9 mouse cellular contexts compared by ENCODE assay signal in the genomic region with DNA sequence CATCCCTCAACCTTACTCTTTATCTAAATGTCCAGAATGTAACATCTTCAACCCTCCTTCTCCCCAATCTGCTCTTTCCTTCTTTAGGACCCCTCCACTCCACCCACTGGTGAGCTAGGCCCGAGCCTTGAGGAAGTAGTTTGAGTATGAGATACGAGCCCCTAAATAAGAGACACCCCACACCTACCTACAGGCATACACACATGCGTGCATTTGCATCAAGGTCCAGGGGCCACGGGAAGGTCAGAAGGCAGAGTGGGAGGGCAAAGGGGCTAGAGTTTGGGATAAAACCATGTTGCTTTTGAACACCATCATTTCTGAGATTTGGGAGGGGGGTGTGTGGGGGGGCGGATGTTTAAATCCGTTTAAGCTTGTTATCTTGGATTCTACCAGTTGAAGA. TPM values are rescaled to one million over a fixed set of nuclear protein-coding genes. Genes with fewer than 3 reads are reported as not detected.
A peak's percentile ranks its signal among the peaks of the same experiment; 100 is the strongest.
DNase-seq lines count a peak whose midpoint lies in the region; ATAC-seq lines count a peak whose summit lies in the region.
"Had no signal": no experiment of that assay in that cellular context is flagged by ENCODE, and none has a peak within 500 bp of the region (broad histone marks: within the 10 kb centered on the region; RNA-seq: fewer than 3 reads in every experiment).

No protein-coding gene starts in this region.

- peak overlapping the region; percentile 88 for H3K4me2 ChIP-seq in kidney, embryonic 14.5 days (replicated peaks; ENCODE audit: low read depth, low read length)
- H3K4me2 ChIP-seq in hindbrain, embryonic 16.5 days (ENCODE audit: low read length) = peak overlapping the region; percentile 97

- no peak for ATAC-seq in kidney, embryonic 14.5 days (ENCODE audit: low FRiP score, low TSS enrichment)
- ATAC-seq in hindbrain, embryonic 16.5 days = no peak

- H3K9me3 ChIP-seq in kidney, embryonic 14.5 days (ENCODE audit: control insufficient read depth, low read length) = no peaks in the 10 kb centered on the region
- H3K9me3 ChIP-seq in embryonic facial prominence, embryonic 10.5 days = no peaks in the 10 kb centered on the region
- H3K9me3 ChIP-seq in hindbrain, embryonic 16.5 days (ENCODE audit: control insufficient read depth, low read length) = no peaks in the 10 kb centered on the region
- H3K9me3 ChIP-seq: G1E had no signal

- H3K27ac ChIP-seq in kidney, embryonic 14.5 days (ENCODE audit: low read depth, low read length) = peak overlapping the region; percentile 97; the same call in 1 of the 2 replicates
- H3K27ac ChIP-seq in embryonic facial prominence, embryonic 10.5 days (replicated peaks) = peak overlapping the region; percentile 97
- H3K27ac ChIP-seq in hindbrain, embryonic 16.5 days (ENCODE audit: low read depth, low read length) = peak overlapping the region; percentile 100

- no peaks in the 10 kb centered on the region for H3K36me3 ChIP-seq in kidney, embryonic 14.5 days (ENCODE audit: control insufficient read depth, insufficient read depth, low read length)
- H3K36me3 ChIP-seq in embryonic facial prominence, embryonic 10.5 days (replicated peaks) = no peaks in the 10 kb centered on the region
- no peaks in the 10 kb centered on the region for H3K36me3 ChIP-seq in hindbrain, embryonic 16.5 days (ENCODE audit: control insufficient read depth, insufficient read depth, low read length)
- H3K36me3 ChIP-seq: G1E had no signal

- peaks cover 7% of the 10 kb centered on the region; the same call in 1 of the 2 replicates for H3K27me3 ChIP-seq in kidney, embryonic 14.5 days (ENCODE audit: control insufficient read depth, insufficient read depth, low read length)
- H3K27me3 ChIP-seq in embryonic facial prominence, embryonic 10.5 days (replicated peaks; ENCODE audit: low read depth, poor library complexity, severe bottlenecking) = 0 out of 2 replicates have a peak, but pooled peaks cover 8% of the 10 kb centered on the region
- H3K27me3 ChIP-seq in hindbrain, embryonic 16.5 days (replicated peaks; ENCODE audit: control insufficient read depth, insufficient read depth, low read length) = no peaks in the 10 kb centered on the region

- DNase-seq in kidney, postnatal 25 days = no peak
- DNase-seq in embryonic facial prominence, embryonic 10.5 days (ENCODE audit: low spot score) = peak; percentile 55
- peak; percentile 54 for DNase-seq in neural tube, embryonic 10.5 days (ENCODE audit: extremely low spot score, low spot score)
- no peak for DNase-seq in spleen, postnatal 36 days (ENCODE audit: low spot score in 2 of 2)
- DNase-seq in layer of hippocampus, postnatal 10 days (ENCODE audit: low spot score in 2 of 2) = no peak
- DNase-seq in layer of hippocampus, postnatal 25 days (ENCODE audit: extremely low spot score in 1 of 2, low spot score in 1 of 2) = no peak

- peak overlapping the region; percentile 91; the same call in 1 of the 2 replicates for H3K9ac ChIP-seq in kidney, embryonic 14.5 days (ENCODE audit: low read depth, low read length)
- H3K9ac ChIP-seq in hindbrain, embryonic 16.5 days (ENCODE audit: low read depth, low read length) = peak overlapping the region; percentile 94

- WGBS in kidney, embryonic 14.5 days = 9% methylated on average over 6 of the region's 6 CpGs
- WGBS in embryonic facial prominence, embryonic 10.5 days = 2% methylated on average over 6 of the region's 6 CpGs
- WGBS in hindbrain, embryonic 16.5 days = 4% methylated on average over 6 of the region's 6 CpGs

- H3K4me1 ChIP-seq in kidney, embryonic 14.5 days (ENCODE audit: control insufficient read depth, insufficient read depth, low read length) = peaks cover 39% of the 10 kb centered on the region
- peaks cover 74% of the 10 kb centered on the region for H3K4me1 ChIP-seq in embryonic facial prominence, embryonic 10.5 days
- peaks cover 39% of the 10 kb centered on the region for H3K4me1 ChIP-seq in hindbrain, embryonic 16.5 days (ENCODE audit: control insufficient read depth, insufficient read depth, low read depth, low read length)

- H3K4me3 ChIP-seq in kidney, embryonic 14.5 days (ENCODE audit: low read length) = peak overlapping the region; percentile 67
- H3K4me3 ChIP-seq in embryonic facial prominence, embryonic 10.5 days = peak overlapping the region; percentile 87
- H3K4me3 ChIP-seq in hindbrain, embryonic 16.5 days (ENCODE audit: low read length) = peak overlapping the region; percentile 85

RNA-seq across cellular contexts. Expression of a gene that starts 2.5 kb away (rescaled TPM):
- polyA plus RNA-seq in kidney, embryonic 14.5 days (2014; fragmentation: Nextera tagmentation; extraction: Ambion mirVana) = 5.4 and 5.5 TPM in 2 replicates
- 32.7 and 33.0 TPM in 2 replicates for polyA plus RNA-seq in embryonic facial prominence, embryonic 10.5 days (2016; fragmentation: Nextera tagmentation; extraction: Ambion mirVana)
- polyA plus RNA-seq in hindbrain, embryonic 16.5 days (2015; fragmentation: Nextera tagmentation; extraction: Ambion mirVana) = 32.2 and 38.8 TPM in 2 replicates
- 10 to 100 TPM; 31.4 to 36.3 TPM for total RNA-seq in layer of hippocampus, postnatal 10 days (2021)
- 10 to 100 TPM; 29.3 to 41.2 TPM for total RNA-seq in layer of hippocampus, postnatal 25 days (2021)
- polyA plus RNA-seq: G1E had no signal

Comparison
In these comparisons a context has a peak if more than half of its experiments do, and no peak if none do; other contexts are left out.
1. DNase-seq: peak in embryonic facial prominence, embryonic 10.5 days (single experiment) and neural tube, embryonic 10.5 days (single experiment); none in kidney, postnatal 25 days (0 of 2), spleen, postnatal 36 days (0 of 2), layer of hippocampus, postnatal 10 days (0 of 2) and layer of hippocampus, postnatal 25 days (0 of 2).
2. Peak in every context shown above with its lines, with median percentiles within 50 percentile points of each other: H3K27ac ChIP-seq and H3K4me3 ChIP-seq.